Mouse (Mus musculus): ENCODE measurements at regions not wholly inside any gene's neighbourhood (a gene's known extent, or its start where the extent isn't known, plus 50 kb on each side); places are given as distances from the start of the nearest gene placed in this dataset.
"Not testable (repeated sequence)": the region's sequence is repeated elsewhere in the genome, so short reads cannot be mapped to it uniquely, and the experiment has no call there.

DNA sequence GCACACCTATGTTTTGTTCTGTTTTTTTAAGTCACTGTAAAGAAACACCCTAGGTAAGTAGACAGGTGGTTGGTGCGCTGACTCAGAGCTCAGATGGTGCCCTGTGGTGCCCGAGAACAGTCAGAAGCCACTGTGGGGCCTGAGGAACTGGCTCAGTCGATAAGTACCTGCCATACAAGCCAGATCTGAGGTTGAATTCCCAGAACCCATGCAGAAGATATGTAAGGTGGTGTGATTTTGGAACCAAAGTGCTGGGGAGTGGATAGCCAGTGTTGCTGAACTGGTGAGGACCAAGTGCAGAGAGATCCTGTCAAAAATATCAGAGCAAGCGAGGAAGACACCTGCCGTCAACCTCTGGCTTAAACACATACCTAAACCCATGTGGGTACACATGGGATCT lies 65.4 kb downstream of the Chst1 start:
- no peak for DNase-seq (ENCODE audit: low spot score in 2 of 2)

- DNase-seq (ENCODE audit: low spot score in 2 of 2), result no peak
Observed at GRCm38 (mm10) chr2:92667192-92667591, 67.7 kb downstream of the Chst1 start.

DNA sequence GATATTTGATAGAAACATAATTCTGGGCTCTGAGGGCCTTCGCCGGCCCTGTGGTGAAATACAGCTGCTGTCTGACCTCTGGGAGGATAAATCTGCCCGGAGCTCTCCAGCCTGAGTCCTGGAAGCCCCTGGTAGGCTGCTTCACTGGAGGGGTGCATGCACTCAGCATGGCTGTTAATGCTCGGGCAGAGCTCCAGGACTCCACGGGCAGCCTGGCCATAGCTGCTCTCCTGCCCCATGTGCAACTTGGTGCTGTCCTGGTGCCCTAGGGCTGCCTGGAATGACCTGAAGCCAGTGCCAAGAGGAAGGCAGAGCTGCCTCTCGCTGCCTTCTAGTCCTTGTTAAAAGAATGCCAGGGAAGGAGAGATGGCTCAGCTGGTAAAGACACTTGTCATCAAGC lies 68.2 kb downstream of the Chst1 start:
- DNase-seq (ENCODE audit: low spot score in 2 of 2), result no peak

- DNase-seq (ENCODE audit: low spot score in 2 of 2), result not testable (repeated sequence)
Observed at GRCm38 (mm10) chr2:92669431-92670081, 70.0 kb downstream of the Chst1 start.

DNA sequence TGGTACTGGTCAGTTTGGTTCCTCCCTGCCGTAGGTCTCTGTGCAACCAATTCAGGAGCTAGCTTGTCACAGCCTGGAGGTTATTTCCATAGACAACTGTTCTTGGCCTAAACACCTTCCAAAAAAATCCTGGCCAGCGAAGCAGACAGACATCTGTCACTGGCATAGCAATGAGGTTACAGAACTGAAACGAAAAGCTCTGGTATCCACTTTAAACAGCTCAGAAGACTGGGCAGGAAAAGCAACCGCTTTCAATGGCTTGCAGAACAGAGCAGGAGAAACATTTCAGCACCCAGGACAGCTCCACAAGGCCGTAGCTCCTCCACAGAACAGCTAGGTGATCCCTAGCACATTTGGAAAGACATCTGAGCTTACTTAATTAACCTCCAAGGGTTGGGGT lies 72.1 kb downstream of the Chst1 start:
- DNase-seq (ENCODE audit: low spot score in 2 of 2), result peak; percentile 55 to 56

GRCm38 (mm10) chr2:92672106-92672505 lies 72.6 kb downstream of the Chst1 start:
- no peak for DNase-seq (ENCODE audit: low spot score in 2 of 2)

DNA sequence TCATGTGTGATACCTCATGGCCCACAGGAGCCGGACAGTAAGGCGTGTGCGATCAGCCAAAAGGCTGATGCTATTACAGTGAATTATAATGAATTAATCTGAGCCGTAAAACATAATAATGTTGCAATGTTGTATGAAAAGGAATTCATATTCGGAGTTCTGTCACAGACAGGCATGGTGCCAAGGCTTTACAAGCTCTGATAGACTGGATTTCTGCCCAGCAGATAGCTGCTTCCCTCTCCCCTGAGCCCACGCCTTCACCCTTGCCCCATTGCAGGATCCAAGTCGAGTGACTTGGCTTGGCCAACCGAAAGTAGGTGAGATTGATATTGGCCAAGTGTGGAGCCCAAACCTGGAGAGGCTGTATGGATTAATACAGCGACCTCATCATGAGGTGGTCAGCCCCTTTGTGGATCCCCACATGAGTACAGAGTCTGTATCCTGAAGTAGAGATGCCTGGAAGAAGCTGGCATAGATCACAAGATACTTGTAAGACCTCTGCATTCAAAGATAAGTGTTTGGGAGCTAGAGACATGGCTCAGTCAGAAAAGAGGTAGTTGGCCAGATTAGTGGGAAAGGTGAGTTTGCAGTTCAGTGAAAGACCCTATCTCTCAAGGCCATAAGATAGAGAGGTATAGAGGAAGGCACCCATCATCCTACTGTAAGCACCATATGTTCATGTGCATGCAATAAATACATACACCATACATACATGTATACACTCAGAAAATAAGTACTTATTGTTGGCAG lies 73.7 kb downstream of the Chst1 start:
- no peak for DNase-seq (ENCODE audit: low spot score in 2 of 2)

- no peak for DNase-seq (ENCODE audit: low spot score in 2 of 2)
Observed at GRCm38 (mm10) chr2:92673931-92674330, 74.4 kb downstream of the Chst1 start.

GRCm38 (mm10) chr2:92675247-92675646 lies 75.7 kb downstream of the Chst1 start:
- DNase-seq (ENCODE audit: low spot score in 2 of 2), result no peak

GRCm38 (mm10) chr2:92678276-92678930 lies 78.9 kb downstream of the Chst1 start:
- DNase-seq (ENCODE audit: low spot score in 2 of 2), result no peak

DNA sequence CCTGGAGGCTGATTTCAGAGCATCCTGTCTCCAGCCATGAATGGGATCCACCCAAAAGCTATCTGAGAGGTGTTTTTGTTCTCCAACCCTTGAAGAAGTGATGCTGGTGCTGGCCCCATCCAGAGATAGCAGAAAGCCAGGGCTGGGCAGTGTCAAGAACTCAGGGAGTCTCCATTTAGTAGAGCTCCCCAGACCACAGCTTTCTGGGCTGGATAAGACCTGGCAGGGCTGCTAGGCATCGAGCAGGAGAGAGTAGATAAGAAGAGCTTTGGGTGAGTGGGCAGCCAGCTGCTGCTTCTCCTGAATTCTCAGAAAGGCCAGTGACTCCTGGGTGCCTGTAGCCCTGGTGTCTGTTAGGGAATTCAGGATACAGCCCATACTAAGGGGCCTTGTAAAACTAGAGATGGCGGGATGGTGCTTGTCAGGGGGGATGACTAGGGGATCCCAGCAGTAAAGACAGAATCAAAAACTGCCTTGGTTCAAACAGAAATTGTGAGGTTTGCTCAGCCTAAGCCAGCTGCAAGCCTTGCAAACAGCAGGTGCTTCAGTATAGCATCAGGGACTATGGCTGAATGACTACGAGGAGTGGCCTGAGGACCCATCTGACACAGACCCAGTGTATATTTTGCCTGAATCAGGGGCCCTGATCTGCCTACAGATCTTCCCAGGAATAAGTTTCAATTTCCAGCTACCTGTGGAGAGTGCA lies 79.6 kb downstream of the Chst1 start:
- DNase-seq (ENCODE audit: low spot score in 2 of 2), result no peak

DNA sequence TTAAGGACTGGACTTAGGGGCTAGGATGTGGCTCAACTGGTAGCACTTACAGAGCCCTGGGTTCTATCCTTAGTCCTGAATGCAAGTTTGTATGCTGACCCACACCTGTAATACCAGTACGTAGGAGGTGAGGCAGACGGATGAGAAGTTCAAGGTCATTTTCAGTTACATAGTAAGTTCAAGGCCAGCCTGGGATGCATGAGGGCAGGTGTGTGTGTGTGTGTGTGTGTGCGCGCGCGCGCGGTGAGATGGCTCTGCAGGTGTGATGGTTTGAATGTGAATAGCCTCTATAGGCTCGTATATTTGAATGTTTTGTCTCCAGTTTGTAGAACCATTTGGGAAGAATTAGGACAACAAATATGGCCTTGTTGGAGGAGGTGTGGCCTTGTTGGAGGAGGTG lies 82.7 kb downstream of the Chst1 start:
- DNase-seq (ENCODE audit: low spot score in 2 of 2), result no peak

DNA sequence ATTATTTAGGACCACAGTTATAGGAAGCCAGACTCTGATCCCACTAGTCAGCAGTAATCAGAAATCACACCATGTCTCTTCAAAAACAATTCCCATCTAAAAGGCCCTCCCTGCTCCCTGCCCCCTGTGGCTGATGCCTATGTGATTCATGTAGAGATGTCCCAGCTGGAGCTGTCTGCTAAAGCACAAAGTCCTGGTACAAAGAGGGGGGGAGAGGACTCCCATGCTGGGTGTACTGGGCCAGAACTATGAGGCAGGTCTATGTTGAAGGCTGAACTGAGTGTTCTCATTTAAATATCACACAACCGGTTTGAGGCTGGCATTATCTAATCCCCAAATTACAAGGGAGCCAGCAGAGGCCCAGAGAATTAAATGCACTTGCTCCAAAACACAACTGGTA lies 88.2 kb downstream of the Chst1 start:
- DNase-seq (ENCODE audit: low spot score in 2 of 2), result no peak

DNA sequence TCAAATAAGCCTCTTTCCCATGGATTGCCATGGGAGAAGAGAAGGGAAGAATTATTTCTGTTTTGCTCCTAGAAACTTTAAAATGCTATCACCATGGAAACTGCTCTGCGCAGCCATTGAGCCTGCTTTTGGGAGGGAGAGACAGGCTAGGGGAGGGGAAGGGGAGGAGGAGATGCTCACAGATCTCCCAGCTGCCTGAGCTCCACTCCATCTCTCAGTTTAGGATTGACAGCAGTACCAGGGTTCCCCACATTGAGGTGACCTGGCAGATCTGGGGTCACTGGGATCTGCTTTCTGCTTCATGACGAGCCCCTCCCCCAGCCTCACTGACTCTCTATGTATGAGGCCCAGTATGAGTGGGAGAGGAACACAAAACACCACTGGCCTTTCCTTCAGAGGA lies 89.7 kb downstream of the Chst1 start:
- no peak for DNase-seq (ENCODE audit: low spot score in 2 of 2)

- no peak for DNase-seq (ENCODE audit: low spot score in 2 of 2)
Observed at GRCm38 (mm10) chr2:92690304-92690703, 90.8 kb downstream of the Chst1 start.

- DNase-seq (ENCODE audit: low spot score in 2 of 2), result no peak
Observed at GRCm38 (mm10) chr2:92691438-92691837, 91.9 kb downstream of the Chst1 start.

DNA sequence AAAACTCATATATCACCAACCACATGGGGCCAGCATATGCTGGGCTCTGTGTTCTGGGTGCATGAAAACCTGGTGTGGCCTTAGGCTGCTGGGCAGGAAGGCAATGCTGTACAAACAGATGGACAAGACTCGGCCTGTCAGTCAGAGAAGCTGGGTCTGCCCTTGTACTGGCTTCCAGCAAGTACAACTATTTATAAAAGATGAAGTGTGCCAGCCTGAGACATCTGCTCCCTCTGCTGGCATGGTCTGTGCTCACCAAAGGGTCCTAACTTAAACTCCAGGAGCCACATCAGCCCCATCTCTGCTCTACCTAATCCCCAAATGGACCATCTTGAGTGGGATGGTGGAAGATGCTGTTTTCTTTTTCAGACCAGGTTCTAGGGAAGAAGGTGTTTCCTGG lies 93.1 kb downstream of the Chst1 start:
- DNase-seq (ENCODE audit: low spot score in 2 of 2), result no peak

DNA sequence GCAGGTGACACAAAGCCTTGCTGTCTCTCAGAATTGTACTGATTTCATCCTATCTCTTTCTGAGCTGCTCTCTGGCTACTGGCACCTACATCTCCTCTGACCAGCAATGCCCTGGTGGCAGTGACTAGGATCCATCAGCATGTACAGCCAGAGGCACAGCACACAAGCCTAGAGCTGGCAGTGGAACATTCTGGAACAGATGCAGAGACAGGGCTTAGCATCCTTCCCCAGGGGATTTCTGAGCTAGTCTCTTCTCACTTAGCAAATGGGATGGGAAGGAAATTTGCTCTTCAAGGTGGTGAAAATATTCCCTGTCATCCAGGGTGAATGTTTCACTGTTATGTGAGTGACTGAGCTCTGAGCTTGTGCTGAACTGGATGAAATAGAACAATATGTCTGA lies 93.5 kb downstream of the Chst1 start:
- DNase-seq (ENCODE audit: low spot score in 2 of 2), result no peak

DNA sequence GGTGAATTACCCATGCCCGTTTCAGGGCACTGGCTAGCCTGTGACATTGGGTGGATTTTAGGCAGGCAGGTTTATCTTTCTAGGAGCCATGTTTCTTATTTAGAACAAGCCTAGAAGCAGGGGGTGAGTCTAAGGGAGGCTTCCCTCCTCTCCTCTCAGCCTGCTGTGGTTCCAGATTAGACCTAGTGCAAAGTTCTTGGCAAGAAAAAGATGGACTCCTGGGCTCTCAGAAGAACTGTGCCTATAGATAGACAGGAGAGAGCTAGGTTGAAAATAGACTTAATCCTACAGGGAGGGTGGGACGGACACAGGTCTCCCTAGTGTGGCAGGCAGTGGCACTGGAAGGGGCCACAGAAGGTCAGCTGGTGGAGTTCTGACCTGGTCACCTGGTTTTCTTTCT lies 95.3 kb downstream of the Chst1 start:
- DNase-seq (ENCODE audit: low spot score in 2 of 2), result no peak

DNA sequence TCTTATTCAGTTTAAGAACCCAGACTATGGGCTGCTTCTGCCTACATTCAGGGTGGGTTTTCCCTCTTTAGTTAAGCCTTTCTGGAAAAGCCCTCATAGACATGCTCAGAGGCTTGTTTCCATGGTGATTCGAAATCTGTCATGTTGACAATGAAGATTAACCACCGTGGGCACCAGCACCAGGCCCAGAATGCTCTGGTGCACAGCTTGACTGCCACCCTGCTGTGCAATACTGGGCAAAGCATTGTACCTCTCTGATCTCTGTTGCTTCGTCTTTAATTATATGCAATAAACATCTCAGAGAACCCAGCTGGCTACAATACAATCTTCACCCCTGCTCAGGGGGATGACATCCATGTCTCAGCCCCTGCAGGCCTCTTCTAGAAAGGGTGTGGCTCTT lies 96.4 kb downstream of the Chst1 start:
- DNase-seq (ENCODE audit: low spot score in 2 of 2), result no peak

GRCm38 (mm10) chr2:92697721-92698120 lies 98.2 kb downstream of the Chst1 start:
- DNase-seq (ENCODE audit: low spot score in 2 of 2), result no peak

DNA sequence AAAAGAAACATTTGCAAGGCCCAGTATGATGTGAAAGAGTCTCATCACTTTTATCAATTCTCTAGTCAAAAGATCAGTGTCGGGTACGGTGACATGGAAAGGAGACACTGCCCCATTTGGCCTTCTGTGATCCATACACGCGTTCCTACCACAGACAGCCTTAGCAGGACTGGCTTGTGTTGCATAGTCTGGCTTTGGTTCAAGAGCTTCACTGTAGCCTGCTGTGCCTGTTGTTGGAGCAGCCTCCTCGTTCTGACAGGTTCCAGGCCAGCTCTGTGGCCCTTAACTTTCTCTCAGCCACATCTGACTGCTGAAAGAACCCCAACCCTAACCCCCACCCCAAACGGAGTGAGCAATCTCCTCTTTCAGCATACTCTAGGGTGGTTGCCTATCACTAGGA lies 99.9 kb downstream of the Chst1 start:
- DNase-seq (ENCODE audit: low spot score in 2 of 2), result no peak

All from adrenal gland, adult 18-20 months (tissue).